Mouse (Mus musculus) hindbrain, embryonic 10.5 days (tissue): ENCODE measurements around the gene Nckap5. TPM values are rescaled to one million over a fixed set of nuclear protein-coding genes. Genes with fewer than 3 reads are reported as not detected.
"Not testable (repeated sequence)": the region's sequence is repeated elsewhere in the genome, so short reads cannot be mapped to it uniquely, and the experiment has no call there.

Experiments used
- DNase-seq: peaks from one replicate; pipeline ENCODE4 v3.0.0-alpha.2; 2017; ENCODE audit warnings: low spot score
- H3K27ac ChIP-seq: fragments of 300-500 bp; sonication (generic); 2 replicates; pipeline ENCODE4 v1.5.1; 2016; ENCODE audit warnings: mild to moderate bottlenecking, moderate library complexity
- H3K27me3 ChIP-seq: fragments of 300-500 bp; sonication (generic); 2 replicates; pipeline ENCODE4 v1.6.1; 2016; ENCODE audit warnings: mild to moderate bottlenecking; ENCODE audit not compliant: poor library complexity, insufficient read depth, severe bottlenecking
- H3K36me3 ChIP-seq: fragments of 300-500 bp; sonication (generic); 2 replicates; pipeline ENCODE4 v1.6.1; 2016; ENCODE audit warnings: mild to moderate bottlenecking, moderate library complexity
- H3K4me1 ChIP-seq: fragments of 300-500 bp; sonication (generic); replicated peaks from 2 replicates; pipeline ENCODE4 v1.6.1; 2016; ENCODE audit warnings: mild to moderate bottlenecking
- H3K4me3 ChIP-seq: fragments of 300-500 bp; sonication (generic); 2 replicates; pipeline ENCODE4 v1.5.1; 2016; ENCODE audit warnings: mild to moderate bottlenecking, moderate library complexity
- H3K9me3 ChIP-seq: fragments of 300-500 bp; sonication (generic); 2 replicates; pipeline ENCODE4 v1.6.1; 2016; ENCODE audit warnings: mild to moderate bottlenecking, moderate library complexity
- WGBS: fragments of 180-500 bp; shearing (Covaris S2); methylation state at CpG from one replicate; pipeline ENCODE4 v1.1.7; 2016; 5-methylcytosine and 5-hydroxymethylcytosine counted together
- polyA plus RNA-seq: library from polyadenylated mRNA; unstranded; fragments of >200 nt; fragmentation: Nextera tagmentation; extraction: Ambion mirVana; gene quantifications from 2 replicates; pipeline ENCODE4 v1.2.1, GENCODE M21; 2016

Gene Nckap5
- polyA plus RNA-seq, 1 experiment from 2014 or later: 20.8 TPM

- Histone ChIP-seq H3K9me3 (no peaks in the 10 kb centered on the region), H3K27me3 (no peaks in the 10 kb centered on the region), H3K4me3 (no peak overlapping the region), H3K27ac (peak overlapping the region; percentile 31; the same call in 1 of the 2 replicates), H3K4me1 (peaks cover 8% of the 10 kb centered on the region), H3K36me3 (no peaks in the 10 kb centered on the region)
- 34% methylated on average over 9 of the region's 9 CpGs for WGBS
- peak; percentile 31 for DNase-seq
Measured at GRCm38 (mm10) chr1:126817381-126818034, 13.1 kb downstream of the Nckap5 start.

GRCm38 (mm10) chr1:126806994-126807611 lies 23.5 kb downstream of the Nckap5 start:
- Histone ChIP-seq H3K9me3 (no peaks in the 10 kb centered on the region), H3K4me1 (no peaks in the 10 kb centered on the region; the same call in 1 of the 2 replicates), H3K27ac (no peak overlapping the region), H3K36me3 (no peaks in the 10 kb centered on the region), H3K4me3 (no peak overlapping the region), H3K27me3 (no peaks in the 10 kb centered on the region)
- WGBS: 69% methylated on average over 3 of the region's 3 CpGs
- no peak for DNase-seq

- no peak for DNase-seq
- no peaks in the 10 kb centered on the region; the same call in 1 of the 2 replicates for H3K4me1 ChIP-seq
- no peaks in the 10 kb centered on the region for H3K27me3 ChIP-seq
- H3K27ac ChIP-seq: no peak overlapping the region
- 75% methylated on average over 7 of the region's 7 CpGs for WGBS
- no peaks in the 10 kb centered on the region for H3K9me3 ChIP-seq
- no peaks in the 10 kb centered on the region for H3K36me3 ChIP-seq
- no peak overlapping the region for H3K4me3 ChIP-seq
Measured at GRCm38 (mm10) chr1:126806548-126806947, 24.1 kb downstream of the Nckap5 start.

GRCm38 (mm10) chr1:126802405-126802804 lies 28.2 kb downstream of the Nckap5 start:
- Histone ChIP-seq H3K4me1 (peaks cover 6% of the 10 kb centered on the region), H3K36me3 (no peaks in the 10 kb centered on the region), H3K4me3 (no peak overlapping the region), H3K9me3 (no peaks in the 10 kb centered on the region), H3K27me3 (no peaks in the 10 kb centered on the region), H3K27ac (no peak overlapping the region)
- no peak for DNase-seq
- 84% methylated on average over 3 of the region's 3 CpGs for WGBS

- H3K4me3 ChIP-seq: no peak overlapping the region
- no peaks in the 10 kb centered on the region for H3K27me3 ChIP-seq
- no peaks in the 10 kb centered on the region for H3K9me3 ChIP-seq
- no peak for DNase-seq
- H3K36me3 ChIP-seq: no peaks in the 10 kb centered on the region
- WGBS: 86% methylated on average over 8 of the region's 8 CpGs
- H3K27ac ChIP-seq: no peak overlapping the region; the same call in 1 of the 2 replicates
- peaks cover 6% of the 10 kb centered on the region for H3K4me1 ChIP-seq
Measured at GRCm38 (mm10) chr1:126801706-126802105, 28.9 kb downstream of the Nckap5 start.

- no peak overlapping the region for H3K4me3 ChIP-seq
- no peaks in the 10 kb centered on the region for H3K36me3 ChIP-seq
- WGBS: 82% methylated on average over 11 of the region's 11 CpGs
- no peaks in the 10 kb centered on the region for H3K9me3 ChIP-seq
- DNase-seq: peak; percentile 22
- H3K27me3 ChIP-seq: no peaks in the 10 kb centered on the region
- peaks cover 6% of the 10 kb centered on the region for H3K4me1 ChIP-seq
- H3K27ac ChIP-seq: 0 out of 2 replicates have a peak overlapping the region, but pooled peaks have one; percentile 1
Measured at GRCm38 (mm10) chr1:126799379-126799798, 31.2 kb downstream of the Nckap5 start.

GRCm38 (mm10) chr1:126780354-126780941 lies 50.2 kb downstream of the Nckap5 start:
- no CpG with 5 or more reads among the region's 2 CpGs for WGBS
- not testable (repeated sequence) for H3K27ac ChIP-seq, H3K36me3 ChIP-seq, H3K9me3 ChIP-seq, H3K4me3 ChIP-seq, DNase-seq, H3K4me1 ChIP-seq, H3K27me3 ChIP-seq

- not testable (repeated sequence) for H3K4me1 ChIP-seq, H3K36me3 ChIP-seq, H3K27me3 ChIP-seq, DNase-seq, H3K9me3 ChIP-seq, H3K4me3 ChIP-seq, H3K27ac ChIP-seq
- WGBS: no CpG with 5 or more reads among the region's 6 CpGs
Measured at GRCm38 (mm10) chr1:126773947-126774346, 56.7 kb downstream of the Nckap5 start.

- H3K36me3 ChIP-seq: no peaks in the 10 kb centered on the region
- DNase-seq: no peak
- peaks cover 36% of the 10 kb centered on the region for H3K4me1 ChIP-seq
- 69% methylated on average over 1 of the region's 1 CpGs for WGBS
- H3K27me3 ChIP-seq: peaks cover 7% of the 10 kb centered on the region; the same call in 1 of the 2 replicates
- H3K4me3 ChIP-seq: no peak overlapping the region
- no peaks in the 10 kb centered on the region for H3K9me3 ChIP-seq
- H3K27ac ChIP-seq: no peak overlapping the region
Measured at GRCm38 (mm10) chr1:126766971-126767370, 63.6 kb downstream of the Nckap5 start.

GRCm38 (mm10) chr1:126765506-126766170 lies 65.0 kb downstream of the Nckap5 start:
- Histone ChIP-seq H3K4me1 (peaks cover 47% of the 10 kb centered on the region), H3K9me3 (no peaks in the 10 kb centered on the region), H3K27ac (peak overlapping the region; percentile 73), H3K36me3 (no peaks in the 10 kb centered on the region), H3K4me3 (no peak overlapping the region), H3K27me3 (peaks cover 12% of the 10 kb centered on the region)
- peak; percentile 36 for DNase-seq
- WGBS: 45% methylated on average over 6 of the region's 6 CpGs

- H3K9me3 ChIP-seq: no peaks in the 10 kb centered on the region
- H3K4me1 ChIP-seq: peaks cover 50% of the 10 kb centered on the region
- no peaks in the 10 kb centered on the region for H3K36me3 ChIP-seq
- no peak overlapping the region for H3K4me3 ChIP-seq
- peaks cover 18% of the 10 kb centered on the region for H3K27me3 ChIP-seq
- 75% methylated on average over 3 of the region's 3 CpGs for WGBS
- peak overlapping the region; percentile 50 for H3K27ac ChIP-seq
- DNase-seq: no peak
Measured at GRCm38 (mm10) chr1:126764201-126764600, 66.4 kb downstream of the Nckap5 start.

- DNase-seq: no peak
- Histone ChIP-seq H3K27ac (no peak overlapping the region), H3K36me3 (no peaks in the 10 kb centered on the region), H3K4me3 (no peak overlapping the region), H3K4me1 (peaks cover 50% of the 10 kb centered on the region), H3K9me3 (no peaks in the 10 kb centered on the region), H3K27me3 (peaks cover 18% of the 10 kb centered on the region)
- 92% methylated on average over 2 of the region's 2 CpGs for WGBS
Measured at GRCm38 (mm10) chr1:126763192-126763591, 67.4 kb downstream of the Nckap5 start.

- Histone ChIP-seq H3K27me3 (peaks cover 18% of the 10 kb centered on the region), H3K9me3 (no peaks in the 10 kb centered on the region), H3K27ac (no peak overlapping the region), H3K36me3 (no peaks in the 10 kb centered on the region), H3K4me3 (no peak overlapping the region), H3K4me1 (peaks cover 40% of the 10 kb centered on the region)
- 48% methylated on average over 2 of the region's 2 CpGs for WGBS
- DNase-seq: no peak
Measured at GRCm38 (mm10) chr1:126760386-126760785, 70.2 kb downstream of the Nckap5 start.
